Mouse (Mus musculus) C2C12 (cell line): ENCODE measurements around the gene S100a11. TPM values are rescaled to one million over a fixed set of nuclear protein-coding genes. Genes with fewer than 3 reads are reported as not detected.

Source experiments
- H3K27me3 ChIP-seq: one replicate; pipeline ENCODE4 v1.6.1; 2011; ENCODE audit not compliant: control insufficient read depth, insufficient read depth, insufficient read length
- H3K36me3 ChIP-seq: one replicate; pipeline ENCODE4 v1.6.1; 2011; ENCODE audit not compliant: control insufficient read depth, insufficient read depth
- H3K4me3 ChIP-seq: one replicate; pipeline ENCODE4 v1.5.1; 2011; ENCODE audit warnings: mild to moderate bottlenecking, control low read depth; ENCODE audit not compliant: poor library complexity, insufficient read depth, severe bottlenecking
- H3K79me2 ChIP-seq: one replicate; pipeline ENCODE4 v1.6.1; 2011; ENCODE audit not compliant: control insufficient read depth, insufficient read depth
- H3K79me3 ChIP-seq: one replicate; pipeline ENCODE4 v1.6.1; 2011; ENCODE audit warnings: low read depth, control low read depth
- H3ac ChIP-seq: one replicate; pipeline ENCODE3; 2011; ENCODE audit warnings: low read depth; ENCODE audit not compliant: control insufficient read depth, insufficient read length
- CEBPB ChIP-seq: IDR thresholded peaks from one replicate; pipeline ENCODE4 v1.6.1; 2011; ENCODE audit warnings: low read depth, mild to moderate bottlenecking, control low read depth, moderate library complexity
- CTCF ChIP-seq: IDR thresholded peaks from one replicate; pipeline ENCODE4 v1.5.1; 2011; ENCODE audit not compliant: control insufficient read depth, insufficient read depth, insufficient read length
- FOSL1 ChIP-seq: IDR thresholded peaks from one replicate; pipeline ENCODE4 v1.8.0; 2011; ENCODE audit warnings: mild to moderate bottlenecking, low read length; ENCODE audit not compliant: poor library complexity, insufficient read depth, severe bottlenecking
- MAX ChIP-seq: IDR thresholded peaks from one replicate; pipeline ENCODE4 v1.6.1; 2011; ENCODE audit warnings: mild to moderate bottlenecking, control low read depth
- MYOD1 ChIP-seq: IDR thresholded peaks from one replicate; pipeline ENCODE4 v1.6.1; 2011; ENCODE audit warnings: low read depth; ENCODE audit not compliant: control insufficient read depth, insufficient read length
- MYOG ChIP-seq: IDR thresholded peaks from one replicate; pipeline ENCODE4 v1.6.1; 2011; ENCODE audit not compliant: control insufficient read depth, insufficient read length; ENCODE audit errors: extremely low read depth
- USF1 ChIP-seq: IDR thresholded peaks from one replicate; pipeline ENCODE4 v1.6.1; 2011; ENCODE audit warnings: low read depth, mild to moderate bottlenecking, control low read depth, moderate library complexity
- long read RNA-seq, 2 experiments: library from polyadenylated mRNA; unstranded; transcript quantifications; one replicate each; pipeline ENCODE4 v2.0.0; 2019 to 2020
- polyA plus RNA-seq: library from polyadenylated mRNA; unstranded; fragments of >200 nt; fragmentation: generic; extraction: Trizol; gene quantifications from one replicate; pipeline ENCODE4 v1.2.1, GENCODE M21; 2012; ENCODE audit warnings: missing spikeins

Gene S100a11
- 3,212 TPM for polyA plus RNA-seq
- long read RNA-seq, experiment 1, transcript S100a11-201 (3 exons, 511 nt): major isoform, 754 of 781 reads
- long read RNA-seq, experiment 1, partial matches to known transcripts: 22 of 781 reads
- long read RNA-seq, experiment 1, other reads (novel, unspliced or antisense): 5 of 781 reads
- long read RNA-seq, experiment 2, transcript S100a11-201 (3 exons, 511 nt): major isoform, 168 of 175 reads
- long read RNA-seq, experiment 2, partial matches to known transcripts: 2 of 175 reads
- long read RNA-seq, experiment 2, other reads (novel, unspliced or antisense): 5 of 175 reads

DNA sequence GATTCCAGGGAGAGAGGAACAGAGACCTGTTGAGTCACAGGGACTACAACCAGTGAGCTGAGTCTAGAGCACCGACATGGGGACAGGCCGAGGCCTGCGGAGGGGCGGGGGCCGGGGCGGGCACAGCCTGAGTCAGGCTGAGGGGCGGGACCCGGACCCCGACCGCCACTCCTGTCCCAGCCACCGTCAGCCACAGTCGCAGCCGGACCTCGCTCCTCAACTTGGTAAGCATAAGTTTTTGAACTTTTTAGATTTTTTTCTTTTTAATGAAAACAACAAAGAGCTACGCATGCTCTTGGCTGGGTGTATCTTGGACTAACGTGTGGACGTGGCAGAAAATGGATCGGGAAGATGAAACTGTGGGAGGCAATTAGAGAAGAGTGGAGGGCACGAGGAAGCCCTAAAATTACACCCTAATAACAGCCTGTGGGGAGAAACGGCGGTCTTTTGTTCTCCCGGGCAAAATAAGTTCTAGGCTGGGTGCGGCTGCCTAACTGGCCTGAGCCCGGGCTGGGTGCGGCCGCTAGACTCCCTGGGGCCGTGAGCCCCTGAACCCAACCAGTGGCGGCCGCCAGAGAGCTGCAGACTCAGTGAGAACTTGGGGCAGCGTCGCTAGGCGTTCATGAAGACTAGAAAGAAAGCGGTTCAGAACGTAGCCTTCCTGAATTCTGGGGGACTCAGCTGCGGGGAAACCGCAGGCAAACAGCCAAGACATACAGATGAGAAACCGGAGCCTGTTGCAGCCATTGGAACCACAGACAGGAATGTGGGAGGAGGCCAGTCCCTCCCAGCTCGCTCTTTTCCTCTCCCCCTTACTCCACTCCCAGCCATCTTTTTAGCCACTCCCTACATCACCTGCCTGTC lies at the start of gene S100a11:
TSS of gene S100a11 (plus strand) at position 159 of the 864 bp plus-strand sequence.
- peak within 1 kb of the TSS; percentile 47 for H3K4me3 ChIP-seq
- H3ac ChIP-seq: peak within 1 kb of the TSS; percentile 95
- H3K27me3 ChIP-seq: no peaks in the 10 kb centered on the region
- TF ChIP-seq MAX (no peak), CEBPB (no peak), MYOD1 (no peak), MYOG (no peak), CTCF (no peak), USF1 (no peak), FOSL1 (no peak)
- peaks cover 35% of the 10 kb centered on the region for H3K79me3 ChIP-seq
- peaks cover 19% of the 10 kb centered on the region for H3K36me3 ChIP-seq
- peaks cover 51% of the 10 kb centered on the region for H3K79me2 ChIP-seq

DNA sequence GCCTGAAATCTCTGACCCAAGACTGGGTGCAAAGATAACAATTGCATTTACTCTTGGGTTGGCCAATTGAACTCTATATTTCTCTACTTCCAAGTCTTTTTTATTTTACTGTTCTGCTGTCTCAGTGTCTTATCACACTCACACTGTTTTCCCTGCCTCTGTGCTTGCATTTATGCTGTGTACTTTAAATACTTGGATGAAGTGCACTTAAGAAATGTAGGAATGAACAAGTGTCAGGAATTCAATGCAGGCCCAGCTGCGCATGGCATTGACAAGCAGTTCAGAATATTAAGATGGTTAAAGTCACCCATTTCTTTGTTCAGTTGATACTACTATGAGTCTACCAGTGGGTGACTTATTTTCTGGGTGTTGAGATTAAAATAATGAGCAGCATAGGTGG lies 40.2 kb upstream of the S100a11 start:
- Histone ChIP-seq H3K27me3 (no peaks in the 10 kb centered on the region), H3K79me2 (no peaks in the 10 kb centered on the region), H3ac (no peak overlapping the region), H3K36me3 (no peaks in the 10 kb centered on the region), H3K79me3 (no peaks in the 10 kb centered on the region), H3K4me3 (no peak overlapping the region)
- TF ChIP-seq FOSL1 (no peak), CEBPB (no peak), USF1 (no peak), CTCF (no peak)

DNA sequence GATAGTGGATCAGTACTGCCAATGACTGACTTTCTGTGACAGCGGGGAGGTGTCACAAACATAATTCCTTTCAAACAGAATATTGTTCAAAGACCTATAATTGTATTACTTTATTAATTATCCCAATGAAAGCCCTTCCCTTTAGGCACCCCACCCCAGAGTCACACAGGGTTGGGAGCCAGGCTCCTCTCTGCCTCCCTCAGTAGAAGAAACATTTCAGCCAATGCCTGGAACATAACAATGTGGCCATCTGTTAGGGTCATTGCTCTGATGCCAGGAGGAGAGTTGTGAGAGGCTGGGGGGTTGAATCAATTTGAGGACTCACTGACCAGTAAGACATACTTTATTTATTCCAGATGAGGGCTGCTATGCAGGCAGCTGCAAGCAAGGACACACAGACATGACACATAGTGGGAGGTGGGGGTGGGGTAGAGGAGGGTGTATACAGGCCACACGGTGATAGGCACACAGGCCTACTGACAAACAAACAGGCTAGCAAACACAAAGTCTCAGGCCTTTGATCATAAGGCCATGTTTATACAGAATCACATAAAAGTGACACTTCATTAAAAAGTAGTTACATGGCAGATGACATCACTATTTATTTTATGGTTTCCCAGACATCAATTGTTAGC lies 38.2 kb upstream of the S100a11 start:
- TF ChIP-seq CEBPB: no peak
- Histone ChIP-seq H3K27me3 (no peaks in the 10 kb centered on the region), H3K79me3 (no peaks in the 10 kb centered on the region), H3K4me3 (no peak overlapping the region), H3K79me2 (no peaks in the 10 kb centered on the region), H3ac (no peak overlapping the region), H3K36me3 (no peaks in the 10 kb centered on the region)

DNA sequence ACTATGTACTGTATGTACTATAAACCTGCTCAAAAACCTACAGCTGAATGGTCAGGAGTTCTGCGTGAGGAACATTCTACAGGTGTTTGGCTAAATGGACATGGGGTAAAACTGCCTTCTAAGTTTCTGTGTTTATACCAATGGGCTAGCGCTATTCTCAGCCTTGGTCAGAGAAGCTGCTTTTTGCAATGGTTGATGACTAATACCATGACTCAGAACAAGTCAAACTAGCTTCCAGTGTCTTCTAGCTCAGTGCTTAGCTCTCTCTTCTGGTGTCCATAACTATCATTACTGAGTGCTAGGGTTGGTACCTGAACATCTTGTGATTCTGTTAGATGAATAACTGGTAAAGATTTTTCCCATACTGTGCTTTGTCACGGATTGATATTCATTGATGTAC lies 34.7 kb upstream of the S100a11 start:
- no peaks in the 10 kb centered on the region for H3K27me3 ChIP-seq
- H3K4me3 ChIP-seq: no peak overlapping the region
- no peak overlapping the region for H3ac ChIP-seq
- no peaks in the 10 kb centered on the region for H3K79me2 ChIP-seq
- H3K36me3 ChIP-seq: no peaks in the 10 kb centered on the region
- peak; percentile 38 for TF ChIP-seq FOSL1
- TF ChIP-seq USF1: no peak
- no peak for TF ChIP-seq CTCF
- no peak for TF ChIP-seq CEBPB
- TF ChIP-seq MYOG: no peak
- no peaks in the 10 kb centered on the region for H3K79me3 ChIP-seq

DNA sequence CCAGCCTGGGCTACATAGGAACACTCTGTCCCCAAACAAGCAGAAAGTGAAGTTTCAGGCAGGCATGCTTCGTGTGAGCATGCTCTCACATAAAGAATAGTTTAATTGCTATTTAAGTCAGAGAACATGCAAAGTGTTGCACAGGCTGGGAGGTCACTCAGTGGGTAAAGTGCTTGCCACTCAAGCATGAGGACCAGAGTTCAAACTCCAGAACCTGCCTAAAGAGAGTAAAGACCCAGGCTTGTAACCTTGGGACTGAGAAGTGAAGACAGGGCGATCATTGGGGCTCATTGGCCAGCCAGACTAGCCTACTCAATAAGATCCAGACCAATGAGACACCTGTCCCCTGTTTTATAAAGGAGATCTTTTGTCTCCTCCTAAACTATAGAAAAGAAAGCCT lies 31.7 kb upstream of the S100a11 start:
- TF ChIP-seq USF1 (no peak), MAX (no peak)
- H3K4me3 ChIP-seq: no peak overlapping the region
- no peaks in the 10 kb centered on the region for H3K79me3 ChIP-seq
- H3K27me3 ChIP-seq: no peaks in the 10 kb centered on the region
- H3K79me2 ChIP-seq: no peaks in the 10 kb centered on the region
- no peak overlapping the region for H3ac ChIP-seq
- no peaks in the 10 kb centered on the region for H3K36me3 ChIP-seq

DNA sequence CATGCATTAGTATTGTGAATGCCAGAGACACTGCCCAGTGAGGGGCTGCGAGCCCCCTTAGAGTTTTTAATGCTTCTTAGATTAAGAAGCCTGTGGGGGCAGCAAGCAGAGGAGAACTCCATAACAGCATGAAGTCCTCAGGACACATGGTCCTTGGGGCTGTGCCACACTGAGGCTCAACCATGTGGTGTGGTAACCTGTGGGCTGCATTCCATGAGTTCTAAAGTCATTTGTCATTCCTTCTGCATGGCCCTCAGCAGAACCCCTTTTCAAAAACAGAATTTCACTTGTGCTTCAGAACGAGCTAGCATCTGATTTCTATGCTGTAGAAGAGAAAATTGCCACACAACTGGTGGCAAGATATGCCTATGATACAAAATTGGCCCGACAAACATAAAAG lies 28.1 kb upstream of the S100a11 start:
- no peak overlapping the region for H3ac ChIP-seq
- H3K4me3 ChIP-seq: no peak overlapping the region
- H3K27me3 ChIP-seq: no peaks in the 10 kb centered on the region
- TF ChIP-seq MYOD1 (no peak), CEBPB (no peak), MYOG (no peak), FOSL1 (no peak)
- H3K79me2 ChIP-seq: no peaks in the 10 kb centered on the region
- no peaks in the 10 kb centered on the region for H3K79me3 ChIP-seq
- no peaks in the 10 kb centered on the region for H3K36me3 ChIP-seq
